Mouse (Mus musculus): ENCODE measurements around the gene Gm14139.
"Not testable (repeated sequence)": the region's sequence is repeated elsewhere in the genome, so short reads cannot be mapped to it uniquely, and the experiment has no call there.

The Gm14139 gene

GRCm38 (mm10) chr2:150181570-150181999, at the start of gene Gm14139:
Gene Gm14139, plus strand, starts transcription at chr2:150181755.
- not testable (repeated sequence) for DNase-seq

- not testable (repeated sequence) for DNase-seq
These were observed 49.6 kb upstream of the Gm14139 start for GRCm38 (mm10) chr2:150132002-150132401.

- DNase-seq, result no peak
These were observed 48.8 kb upstream of the Gm14139 start for GRCm38 (mm10) chr2:150132773-150133172.

- peak; percentile 85 for DNase-seq
These were observed 45.1 kb upstream of the Gm14139 start, which contains the start of gene Zfp120 for GRCm38 (mm10) chr2:150136435-150136897. Gene Zfp120, minus strand, starts transcription at chr2:150136708.

GRCm38 (mm10) chr2:150166703-150167102, 14.9 kb upstream of the Gm14139 start:
- DNase-seq, result no peak

- no peak for DNase-seq
These were observed 7.7 kb upstream of the Gm14139 start for GRCm38 (mm10) chr2:150173833-150174232.

- not testable (repeated sequence) for DNase-seq
These were observed 2.0 kb upstream of the Gm14139 start, which contains the start of gene Gm10770 for GRCm38 (mm10) chr2:150179579-150179978. Gene Gm10770, minus strand, starts transcription at chr2:150179679.

GRCm38 (mm10) chr2:150181046-150181445, 509 bp upstream of the Gm14139 start:
- not testable (repeated sequence) for DNase-seq

- peak; percentile 83 for DNase-seq
These were observed 36.2 kb downstream of the Gm14139 start, which contains the start of gene Zfp937 for GRCm38 (mm10) chr2:150217600-150218362. Gene Zfp937, plus strand, starts transcription at chr2:150218073.

GRCm38 (mm10) chr2:150218363-150218725, 36.8 kb downstream of the Gm14139 start:
- not testable (repeated sequence) for DNase-seq

GRCm38 (mm10) chr2:150223263-150223662, 41.7 kb downstream of the Gm14139 start:
- DNase-seq, result not testable (repeated sequence)

Data from kidney, adult 18-20 months (tissue).